Mouse (Mus musculus): Measurements from ENCODE around the gene Plcz1. TPM values are rescaled to one million over a fixed set of nuclear protein-coding genes. Genes with fewer than 3 reads are reported as not detected.

Plcz1 gene
- polyA plus RNA-seq, 1 experiment, result not detected

GRCm38 (mm10) chr6:139989597-139989996, 51.7 kb downstream of the Plcz1 start:
- Histone ChIP-seq H3K4me1 (ENCODE audit: control insufficient read depth, insufficient read depth, low read length) (no peaks in the 10 kb centered on the region), H3K4me3 (ENCODE audit: insufficient read depth, low read length) (no peak overlapping the region), H3K27ac (ENCODE audit: insufficient read depth, low read depth, low read length) (no peak overlapping the region)
- TF ChIP-seq POLR2A (IDR thresholded peaks at IDR 0.05; ENCODE audit: borderline replicate concordance, low read depth, low read length) (no peak), CTCF (IDR thresholded peaks at IDR 0.05; ENCODE audit: low read depth, low read length) (no peak)

DNA sequence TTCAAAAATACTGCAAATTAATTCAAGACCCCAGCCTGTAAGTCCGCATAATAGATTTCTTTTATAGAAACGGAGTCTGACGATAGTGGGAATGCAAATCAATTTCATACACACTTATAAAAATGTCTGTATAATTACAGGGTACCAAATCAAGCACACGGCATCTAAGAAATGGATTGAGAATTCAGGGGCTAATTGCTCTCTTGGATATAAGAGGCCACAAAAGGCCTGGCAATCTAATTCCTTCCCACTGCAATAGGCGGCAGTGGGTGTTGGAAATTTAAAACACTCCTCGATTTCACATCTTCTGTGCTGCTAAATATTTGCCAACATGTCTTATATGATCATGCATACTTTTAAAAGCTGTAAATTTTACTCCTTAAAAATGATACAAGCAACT, 52.2 kb downstream of the Plcz1 start:
- H3K4me3 ChIP-seq (ENCODE audit: insufficient read depth, low read length), result no peak overlapping the region
- H3K27ac ChIP-seq (ENCODE audit: insufficient read depth, low read depth, low read length), result no peak overlapping the region
- no peaks in the 10 kb centered on the region for H3K4me1 ChIP-seq (ENCODE audit: control insufficient read depth, insufficient read depth, low read length)
- no peak for TF ChIP-seq CTCF (IDR thresholded peaks at IDR 0.05; ENCODE audit: low read depth, low read length)
- TF ChIP-seq POLR2A (IDR thresholded peaks at IDR 0.05; ENCODE audit: borderline replicate concordance, low read depth, low read length), result no peak

DNA sequence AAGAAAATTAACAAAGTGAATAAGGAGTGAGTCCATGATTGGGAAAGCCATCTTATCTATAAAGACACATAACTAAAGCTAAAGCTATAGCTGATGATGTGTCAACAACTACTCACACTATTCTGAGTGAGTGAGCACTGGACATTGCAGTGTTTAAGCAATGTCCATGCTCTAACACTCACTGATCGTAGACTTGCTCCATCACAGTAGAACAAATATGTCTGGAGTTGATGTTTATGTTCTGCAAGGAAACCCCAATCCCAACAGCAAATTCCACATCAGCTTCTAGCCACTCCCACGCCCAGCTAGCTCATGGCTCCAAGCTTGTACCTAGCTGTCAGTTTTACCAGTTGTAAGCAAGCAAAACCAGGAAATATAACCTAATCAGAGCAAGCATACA, 54.7 kb downstream of the Plcz1 start:
- H3K4me3 ChIP-seq (ENCODE audit: insufficient read depth, low read length), result no peak overlapping the region
- no peak overlapping the region for H3K27ac ChIP-seq (ENCODE audit: insufficient read depth, low read depth, low read length)
- no peaks in the 10 kb centered on the region for H3K4me1 ChIP-seq (ENCODE audit: control insufficient read depth, insufficient read depth, low read length)
- TF ChIP-seq POLR2A (IDR thresholded peaks at IDR 0.05; ENCODE audit: borderline replicate concordance, low read depth, low read length), result no peak
- TF ChIP-seq CTCF (IDR thresholded peaks at IDR 0.05; ENCODE audit: low read depth, low read length), result no peak

DNA sequence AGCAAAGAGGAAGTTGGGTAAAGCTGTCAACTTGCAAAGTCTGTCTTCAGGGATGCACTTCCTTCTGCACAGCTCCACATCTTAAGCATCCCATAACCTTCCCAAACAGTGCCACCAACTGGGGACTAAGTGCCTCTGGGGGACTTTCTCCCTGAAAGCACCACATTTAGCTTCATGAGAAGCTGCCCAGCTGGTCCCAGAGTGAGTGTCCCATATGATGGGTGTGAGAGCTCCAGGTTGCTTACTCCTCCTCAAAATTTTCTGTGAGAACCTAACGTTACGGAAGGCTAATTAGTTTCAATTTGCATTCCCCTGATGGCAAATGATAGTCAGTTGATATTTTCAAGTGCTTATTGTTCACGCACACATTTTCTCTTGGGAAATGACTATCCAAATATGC, 57.2 kb downstream of the Plcz1 start:
- Histone ChIP-seq H3K4me1 (ENCODE audit: control insufficient read depth, insufficient read depth, low read length) (no peaks in the 10 kb centered on the region), H3K27ac (ENCODE audit: insufficient read depth, low read depth, low read length) (no peak overlapping the region), H3K4me3 (ENCODE audit: insufficient read depth, low read length) (no peak overlapping the region)
- no peak for TF ChIP-seq POLR2A (IDR thresholded peaks at IDR 0.05; ENCODE audit: borderline replicate concordance, low read depth, low read length)

- Histone ChIP-seq H3K4me3 (ENCODE audit: insufficient read depth, low read length) (no peak overlapping the region), H3K4me1 (ENCODE audit: control insufficient read depth, insufficient read depth, low read length) (no peaks in the 10 kb centered on the region), H3K27ac (ENCODE audit: insufficient read depth, low read depth, low read length) (no peak overlapping the region)
- TF ChIP-seq CTCF (IDR thresholded peaks at IDR 0.05; ENCODE audit: low read depth, low read length), result no peak
- no peak for TF ChIP-seq POLR2A (IDR thresholded peaks at IDR 0.05; ENCODE audit: borderline replicate concordance, low read depth, low read length)
These were observed 60.2 kb downstream of the Plcz1 start for GRCm38 (mm10) chr6:139981061-139981460.

GRCm38 (mm10) chr6:139978114-139978513, 63.1 kb downstream of the Plcz1 start:
- TF ChIP-seq POLR2A (IDR thresholded peaks at IDR 0.05; ENCODE audit: borderline replicate concordance, low read depth, low read length) (no peak), CTCF (IDR thresholded peaks at IDR 0.05; ENCODE audit: low read depth, low read length) (no peak)

GRCm38 (mm10) chr6:139974668-139975067, 66.6 kb downstream of the Plcz1 start:
- TF ChIP-seq POLR2A (IDR thresholded peaks at IDR 0.05; ENCODE audit: borderline replicate concordance, low read depth, low read length) (no peak), CTCF (IDR thresholded peaks at IDR 0.05; ENCODE audit: low read depth, low read length) (no peak)
- Histone ChIP-seq H3K4me3 (ENCODE audit: insufficient read depth, low read length) (no peak overlapping the region), H3K4me1 (ENCODE audit: control insufficient read depth, insufficient read depth, low read length) (no peaks in the 10 kb centered on the region), H3K27ac (ENCODE audit: insufficient read depth, low read depth, low read length) (no peak overlapping the region)

More at GRCm38 (mm10) chr6:139978114-139978513, 63.1 kb downstream of the Plcz1 start:
- no peaks in the 10 kb centered on the region for H3K4me1 ChIP-seq (ENCODE audit: control insufficient read depth, insufficient read depth, low read length)
- H3K4me3 ChIP-seq (ENCODE audit: insufficient read depth, low read length), result no peak overlapping the region
- no peak overlapping the region for H3K27ac ChIP-seq (ENCODE audit: insufficient read depth, low read depth, low read length)

- TF ChIP-seq CTCF (IDR thresholded peaks at IDR 0.05; ENCODE audit: low read depth, low read length) (no peak), POLR2A (IDR thresholded peaks at IDR 0.05; ENCODE audit: borderline replicate concordance, low read depth, low read length) (no peak)
- H3K27ac ChIP-seq (ENCODE audit: insufficient read depth, low read depth, low read length), result no peak overlapping the region
- no peaks in the 10 kb centered on the region for H3K4me1 ChIP-seq (ENCODE audit: control insufficient read depth, insufficient read depth, low read length)
- no peak overlapping the region for H3K4me3 ChIP-seq (ENCODE audit: insufficient read depth, low read length)
These were observed 69.5 kb downstream of the Plcz1 start for GRCm38 (mm10) chr6:139971608-139972298.

- Histone ChIP-seq H3K27ac (ENCODE audit: insufficient read depth, low read depth, low read length) (no peak overlapping the region), H3K4me3 (ENCODE audit: insufficient read depth, low read length) (no peak overlapping the region), H3K4me1 (ENCODE audit: control insufficient read depth, insufficient read depth, low read length) (no peaks in the 10 kb centered on the region)
- TF ChIP-seq POLR2A (IDR thresholded peaks at IDR 0.05; ENCODE audit: borderline replicate concordance, low read depth, low read length) (no peak), CTCF (IDR thresholded peaks at IDR 0.05; ENCODE audit: low read depth, low read length) (no peak)
These were observed 74.6 kb downstream of the Plcz1 start for GRCm38 (mm10) chr6:139966684-139967083.

DNA sequence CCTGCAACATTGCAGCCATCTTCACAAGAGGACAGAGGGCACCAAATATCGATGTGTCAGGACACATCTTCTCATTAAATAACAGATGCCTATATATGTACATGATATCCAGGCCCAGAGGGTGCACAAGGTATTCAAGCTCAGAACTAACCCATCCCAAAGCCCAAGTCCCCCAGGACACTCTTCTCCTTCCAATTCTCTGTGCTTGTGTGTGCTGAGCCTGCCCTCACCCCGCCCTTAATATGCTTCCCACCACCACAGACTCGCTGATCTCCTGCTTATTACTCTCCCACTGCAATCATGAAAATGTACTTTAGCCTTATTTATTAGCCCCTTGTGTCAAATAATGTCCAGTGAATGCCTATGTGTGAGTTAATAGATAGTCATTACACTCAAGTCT, 76.4 kb downstream of the Plcz1 start:
- Histone ChIP-seq H3K4me3 (ENCODE audit: insufficient read depth, low read length) (no peak overlapping the region), H3K27ac (ENCODE audit: insufficient read depth, low read depth, low read length) (no peak overlapping the region), H3K4me1 (ENCODE audit: control insufficient read depth, insufficient read depth, low read length) (no peaks in the 10 kb centered on the region)
- no peak for TF ChIP-seq CTCF (IDR thresholded peaks at IDR 0.05; ENCODE audit: low read depth, low read length)
- no peak for TF ChIP-seq POLR2A (IDR thresholded peaks at IDR 0.05; ENCODE audit: borderline replicate concordance, low read depth, low read length)
